In genomic region chr2:129587241-129587640, GRCm38 (mm10) we compare ENCODE assay signal across 24 mouse cellular contexts. TPM values are rescaled to one million over a fixed set of nuclear protein-coding genes. Genes with fewer than 3 reads are reported as not detected.
A peak's percentile ranks its signal among the peaks of the same experiment; 100 is the strongest.
DNase-seq lines count a peak whose midpoint lies in the region; ATAC-seq lines count a peak whose summit lies in the region.
"Had no signal": no experiment of that assay in that cellular context is flagged by ENCODE, and none has a peak within 500 bp of the region (broad histone marks: within the 10 kb centered on the region; RNA-seq: fewer than 3 reads in every experiment).

No protein-coding gene starts in this region.

- no peaks in the 10 kb centered on the region for H3K9me3 ChIP-seq in kidney, embryonic 14.5 days (ENCODE audit: control insufficient read depth, low read length)
- no peaks in the 10 kb centered on the region for H3K9me3 ChIP-seq in neural tube, embryonic 13.5 days
- H3K9me3 ChIP-seq in neural tube, embryonic 15.5 days (replicated peaks), result no peaks in the 10 kb centered on the region
- H3K9me3 ChIP-seq: embryonic facial prominence, embryonic 10.5 days; forebrain, embryonic 13.5 days; heart, embryonic 12.5 days; hindbrain, embryonic 10.5 days; intestine, embryonic 15.5 days had no signal

- H3K27ac ChIP-seq in kidney, embryonic 14.5 days (ENCODE audit: low read depth, low read length), result no peak overlapping the region
- H3K27ac ChIP-seq in neural tube, embryonic 13.5 days (replicated peaks), result 0 out of 2 replicates have a peak overlapping the region, but pooled peaks have one; percentile 30
- no peak overlapping the region for H3K27ac ChIP-seq in neural tube, embryonic 15.5 days (replicated peaks)
- H3K27ac ChIP-seq: embryonic facial prominence, embryonic 10.5 days; hindbrain, embryonic 14.5 days; intestine, embryonic 15.5 days had no signal

- 0 out of 2 replicates have a peak, but pooled peaks have one; percentile 25 for ATAC-seq in kidney, embryonic 14.5 days (ENCODE audit: low FRiP score, low TSS enrichment)
- ATAC-seq in neural tube, embryonic 13.5 days (ENCODE audit: low read depth), result no peak
- no peak for ATAC-seq in neural tube, embryonic 15.5 days (ENCODE audit: low FRiP score)
- ATAC-seq: CD4-positive, CD25-positive, alpha-beta regulatory T cell, adult 4 months had no signal

- DNase-seq in kidney, adult 9 months, result no peak
- DNase-seq in R1 (ENCODE audit: low read depth, low spot score), result peak; percentile 18
- no peak for DNase-seq in lung, postnatal 14 days
- no peak for DNase-seq in B cell, adult 2 months
- DNase-seq: adrenal gland, postnatal 10 days; cerebellum, adult 11-12 months; cerebellum, adult 9-10 months; cerebellum, postnatal 25 days; forebrain, postnatal 0 days; gastrocnemius, postnatal 36 days; heart, adult 18-20 months had no signal

- H3K9ac ChIP-seq in kidney, embryonic 14.5 days (ENCODE audit: low read depth, low read length), result no peak overlapping the region
- no peak overlapping the region for H3K9ac ChIP-seq in neural tube, embryonic 13.5 days
- no peak overlapping the region for H3K9ac ChIP-seq in neural tube, embryonic 15.5 days (replicated peaks)
- H3K9ac ChIP-seq: forebrain, embryonic 13.5 days; forebrain, postnatal 0 days; heart, embryonic 12.5 days; hindbrain, embryonic 14.5 days; intestine, embryonic 15.5 days had no signal

- H3K4me1 ChIP-seq in kidney, embryonic 14.5 days (ENCODE audit: control insufficient read depth, insufficient read depth, low read length), result peaks cover 4% of the 10 kb centered on the region; the same call in 1 of the 2 replicates
- peaks cover 36% of the 10 kb centered on the region for H3K4me1 ChIP-seq in neural tube, embryonic 13.5 days (replicated peaks)
- H3K4me1 ChIP-seq in neural tube, embryonic 15.5 days, result peaks cover 28% of the 10 kb centered on the region

- no peak overlapping the region for H3K4me2 ChIP-seq in kidney, embryonic 14.5 days (replicated peaks; ENCODE audit: low read depth, low read length)
- H3K4me2 ChIP-seq in neural tube, embryonic 13.5 days, result no peak overlapping the region
- H3K4me2 ChIP-seq in neural tube, embryonic 15.5 days, result no peak overlapping the region
- H3K4me2 ChIP-seq: forebrain, embryonic 13.5 days; heart, embryonic 12.5 days; hindbrain, embryonic 14.5 days; intestine, embryonic 15.5 days had no signal

- H3K36me3 ChIP-seq in kidney, embryonic 14.5 days (ENCODE audit: control insufficient read depth, insufficient read depth, low read length), result no peaks in the 10 kb centered on the region
- no peaks in the 10 kb centered on the region for H3K36me3 ChIP-seq in neural tube, embryonic 13.5 days
- no peaks in the 10 kb centered on the region for H3K36me3 ChIP-seq in neural tube, embryonic 15.5 days
- H3K36me3 ChIP-seq: embryonic facial prominence, embryonic 10.5 days; heart, embryonic 12.5 days; hindbrain, embryonic 10.5 days; intestine, embryonic 15.5 days had no signal

- no peaks in the 10 kb centered on the region for H3K27me3 ChIP-seq in kidney, embryonic 14.5 days (ENCODE audit: control insufficient read depth, insufficient read depth, low read length)
- peaks cover 4% of the 10 kb centered on the region; the same call in 1 of the 2 replicates for H3K27me3 ChIP-seq in neural tube, embryonic 13.5 days
- no peaks in the 10 kb centered on the region for H3K27me3 ChIP-seq in neural tube, embryonic 15.5 days (replicated peaks)
- H3K27me3 ChIP-seq: forebrain, embryonic 13.5 days; heart, embryonic 12.5 days; intestine, embryonic 15.5 days had no signal

- H3K4me3 ChIP-seq in kidney, embryonic 14.5 days (ENCODE audit: low read length), result no peak overlapping the region
- no peak overlapping the region for H3K4me3 ChIP-seq in neural tube, embryonic 13.5 days
- H3K4me3 ChIP-seq in neural tube, embryonic 15.5 days (replicated peaks), result no peak overlapping the region
- H3K4me3 ChIP-seq: embryonic facial prominence, embryonic 10.5 days; forebrain, embryonic 13.5 days; heart, embryonic 12.5 days; hindbrain, embryonic 10.5 days; intestine, embryonic 15.5 days had no signal

- 34% methylated on average over 3 of the region's 3 CpGs for WGBS in kidney, embryonic 14.5 days
- WGBS in neural tube, embryonic 13.5 days, result 43% methylated on average over 3 of the region's 3 CpGs
- WGBS in neural tube, embryonic 15.5 days, result 51% methylated on average over 3 of the region's 3 CpGs

RNA-seq across cellular contexts. Expression of gene Sirpa, which starts 5.4 kb away (rescaled TPM):
- polyA plus RNA-seq in kidney, embryonic 14.5 days (2014; fragmentation: Nextera tagmentation; extraction: Ambion mirVana), result 15.9 and 28.8 TPM in 2 replicates
- 24.4 and 24.9 TPM in 2 replicates for polyA plus RNA-seq in neural tube, embryonic 13.5 days (2015; fragmentation: Nextera tagmentation; extraction: Ambion mirVana)
- 31.4 and 36.4 TPM in 2 replicates for polyA plus RNA-seq in neural tube, embryonic 15.5 days (2015; fragmentation: Nextera tagmentation; extraction: Ambion mirVana)

RNA-seq across cellular contexts. Expression of gene F830045P16Rik, which starts 50.8 kb away (rescaled TPM):
- not detected in 2 replicates for polyA plus RNA-seq in kidney, embryonic 14.5 days (2014; fragmentation: Nextera tagmentation; extraction: Ambion mirVana)
- polyA plus RNA-seq in neural tube, embryonic 13.5 days (2015; fragmentation: Nextera tagmentation; extraction: Ambion mirVana), result not detected in 2 replicates
- polyA plus RNA-seq in neural tube, embryonic 15.5 days (2015; fragmentation: Nextera tagmentation; extraction: Ambion mirVana), result 0.09 TPM in 1 of 2 replicates, not detected in the other
- polyA plus RNA-seq: brain, embryonic 14.5 days; CD4-positive, CD25-positive, alpha-beta regulatory T cell, adult 4 months; cortical plate, adult 2 months; embryonic facial prominence, embryonic 10.5 days; forebrain, embryonic 13.5 days; forebrain, postnatal 0 days; heart, embryonic 12.5 days; heart, embryonic 16.5 days; hindbrain, embryonic 10.5 days; hindbrain, embryonic 14.5 days; intestine, embryonic 15.5 days had no signal
